9 mouse cellular contexts compared by ENCODE assay signal in the genomic region with DNA sequence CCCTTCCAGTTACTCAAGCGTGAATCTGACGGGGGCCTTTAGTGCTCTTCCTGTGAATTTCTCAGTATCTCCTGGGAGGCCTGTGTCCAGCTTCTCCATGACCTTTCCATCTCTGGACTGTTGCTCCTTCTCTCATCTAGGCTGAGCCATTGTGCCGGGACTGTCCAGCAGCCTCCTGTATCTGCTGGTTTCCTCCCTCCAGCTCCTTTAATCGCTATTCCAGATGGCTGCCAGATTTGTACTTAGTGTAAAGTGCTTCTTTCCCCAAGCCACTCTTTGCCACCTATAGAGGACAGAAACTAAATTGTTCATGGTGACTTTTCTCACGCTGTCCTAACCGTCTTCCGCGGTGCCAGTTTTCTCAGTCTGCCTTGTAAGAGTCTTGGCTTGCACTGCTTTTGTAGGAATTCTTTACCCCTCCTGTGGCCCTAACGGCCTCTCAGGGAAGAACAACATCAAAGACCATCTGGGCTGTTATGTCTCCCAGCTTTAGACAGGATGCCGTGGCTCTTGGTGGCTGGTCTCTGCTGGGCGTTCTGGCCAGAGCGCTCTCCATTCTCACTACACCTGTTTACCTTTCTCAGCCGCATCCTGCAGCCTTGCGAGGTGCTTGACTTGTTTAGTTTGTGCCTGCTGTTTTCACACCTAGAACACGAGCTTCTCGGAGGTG. TPM values are rescaled to one million over a fixed set of nuclear protein-coding genes. Genes with fewer than 3 reads are reported as not detected.
A peak's percentile ranks its signal among the peaks of the same experiment; 100 is the strongest.
DNase-seq lines count a peak whose midpoint lies in the region; ATAC-seq lines count a peak whose summit lies in the region.
"Had no signal": no experiment of that assay in that cellular context is flagged by ENCODE, and none has a peak within 500 bp of the region (broad histone marks: within the 10 kb centered on the region; RNA-seq: fewer than 3 reads in every experiment).

No protein-coding gene starts in this region.

- ATAC-seq in kidney, embryonic 14.5 days (ENCODE audit: low FRiP score, low TSS enrichment), result no peak

- peaks cover 13% of the 10 kb centered on the region for H3K4me1 ChIP-seq in kidney, embryonic 14.5 days (ENCODE audit: control insufficient read depth, insufficient read depth, low read length)

- H3K27me3 ChIP-seq in kidney, embryonic 14.5 days (ENCODE audit: control insufficient read depth, insufficient read depth, low read length), result no peaks in the 10 kb centered on the region

- H3K9ac ChIP-seq in kidney, embryonic 14.5 days (ENCODE audit: low read depth, low read length), result no peak overlapping the region

- WGBS in kidney, embryonic 14.5 days, result 43% methylated on average over 16 of the region's 16 CpGs

- no peak overlapping the region for H3K4me3 ChIP-seq in kidney, embryonic 14.5 days (ENCODE audit: low read length)
- H3K4me3 ChIP-seq: myocyte had no signal

- peaks cover 36% of the 10 kb centered on the region for H3K36me3 ChIP-seq in kidney, embryonic 14.5 days (ENCODE audit: control insufficient read depth, insufficient read depth, low read length)

- no peak for DNase-seq in kidney, postnatal 36 days
- peak; percentile 27 to 45 for DNase-seq in cerebellum, postnatal 36 days
- DNase-seq in forelimb bud, embryonic 11.5 days (ENCODE audit: low read depth, low spot score), result peak; percentile 38
- DNase-seq in mesoderm, embryonic 11.5 days (ENCODE audit: low read depth, low spot score), result peak; percentile 66
- no peak for DNase-seq in layer of hippocampus, postnatal 10 days (ENCODE audit: low spot score in 2 of 2)
- DNase-seq in urinary bladder, postnatal 36 days (ENCODE audit: low spot score in 2 of 2), result no peak
- DNase-seq: gastrocnemius, postnatal 14 days had no signal

- no peaks in the 10 kb centered on the region for H3K9me3 ChIP-seq in kidney, embryonic 14.5 days (ENCODE audit: control insufficient read depth, low read length)

- H3K4me2 ChIP-seq in kidney, embryonic 14.5 days (replicated peaks; ENCODE audit: low read depth, low read length), result no peak overlapping the region

- peak overlapping the region; percentile 8; the same call in 1 of the 2 replicates for H3K27ac ChIP-seq in kidney, embryonic 14.5 days (ENCODE audit: low read depth, low read length)

RNA-seq across cellular contexts. Expression of a gene that starts 25.9 kb away (rescaled TPM):
- polyA plus RNA-seq in kidney, embryonic 14.5 days (2014; fragmentation: Nextera tagmentation; extraction: Ambion mirVana), result 115 and 145 TPM in 2 replicates
- total RNA-seq in layer of hippocampus, postnatal 10 days (2021), result 100 to 1,000 TPM; 164 to 167 TPM

Comparison
In these comparisons a context has a peak if more than half of its experiments do, and no peak if none do; other contexts are left out.
1. DNase-seq: peak in cerebellum, postnatal 36 days (2 of 2), forelimb bud, embryonic 11.5 days (single experiment) and mesoderm, embryonic 11.5 days (single experiment); none in kidney, postnatal 36 days (0 of 2), layer of hippocampus, postnatal 10 days (0 of 2) and urinary bladder, postnatal 36 days (0 of 2).